Mouse (Mus musculus) megakaryocyte, embryonic 14.5 days (primary cell): ENCODE results near the gene Trmt2b. TPM values are rescaled to one million over a fixed set of nuclear protein-coding genes. Genes with fewer than 3 reads are reported as not detected.
"Not testable (repeated sequence)": the region's sequence is repeated elsewhere in the genome, so short reads cannot be mapped to it uniquely, and the experiment has no call there.

Source experiments
- H3K27me3 ChIP-seq: replicated peaks from 2 replicates; pipeline ENCODE3; 2012; ENCODE audit warnings: inconsistent platforms
- H3K36me3 ChIP-seq: replicated peaks from 2 replicates; pipeline ENCODE3; 2012; ENCODE audit warnings: low read length, inconsistent platforms, mixed read lengths
- H3K4me1 ChIP-seq: 2 replicates; pipeline ENCODE4 v1.6.1; 2012; ENCODE audit warnings: inconsistent platforms
- H3K4me3 ChIP-seq: replicated peaks from 2 replicates; pipeline ENCODE3; 2012; ENCODE audit warnings: moderate library complexity, mild to moderate bottlenecking, inconsistent platforms
- H3K9me3 ChIP-seq: 2 replicates; pipeline ENCODE4 v1.6.1; 2012; ENCODE audit warnings: inconsistent platforms
- FLI1 ChIP-seq: IDR thresholded peaks from 2 replicates; pipeline ENCODE4 v1.6.1; 2012; ENCODE audit warnings: low read length, inconsistent platforms, mixed read lengths
- GATA1 ChIP-seq: IDR thresholded peaks from 3 replicates; pipeline ENCODE4 v1.6.1; 2012; ENCODE audit warnings: mixed read lengths, low read length, inconsistent platforms, borderline replicate concordance
- polyA plus RNA-seq: library from polyadenylated mRNA; stranded (reverse); fragments of >175 nt; gene quantifications from 2 replicates; pipeline ENCODE4 v1.2.3, GENCODE M21; 2012; ENCODE audit warnings: low replicate concordance; ENCODE audit not compliant: insufficient read depth

Trmt2b gene
- polyA plus RNA-seq, 1 experiment, result 0.58 TPM

GRCm38 (mm10) chrX:134221856-134222255, 54.9 kb downstream of the Trmt2b start, which contains the start of gene Nox1:
Nox1 (minus strand) TSS chrX:134221956.
- Histone ChIP-seq H3K36me3 (peaks cover 76% of the 10 kb centered on the region), H3K27me3 (peaks cover 8% of the 10 kb centered on the region), H3K9me3 (no peaks in the 10 kb centered on the region), H3K4me1 (no peaks in the 10 kb centered on the region), H3K4me3 (no peak within 1 kb of the TSS)
- no peak for TF ChIP-seq GATA1
- no peak for TF ChIP-seq FLI1

- peaks cover 75% of the 10 kb centered on the region for H3K36me3 ChIP-seq
- H3K4me3 ChIP-seq, result no peak overlapping the region
- TF ChIP-seq GATA1, result no peak
- TF ChIP-seq FLI1, result no peak
- H3K9me3 ChIP-seq, result no peaks in the 10 kb centered on the region
- H3K27me3 ChIP-seq, result peaks cover 8% of the 10 kb centered on the region
- no peaks in the 10 kb centered on the region for H3K4me1 ChIP-seq
These were observed 56.2 kb downstream of the Trmt2b start for GRCm38 (mm10) chrX:134220618-134221017.

DNA sequence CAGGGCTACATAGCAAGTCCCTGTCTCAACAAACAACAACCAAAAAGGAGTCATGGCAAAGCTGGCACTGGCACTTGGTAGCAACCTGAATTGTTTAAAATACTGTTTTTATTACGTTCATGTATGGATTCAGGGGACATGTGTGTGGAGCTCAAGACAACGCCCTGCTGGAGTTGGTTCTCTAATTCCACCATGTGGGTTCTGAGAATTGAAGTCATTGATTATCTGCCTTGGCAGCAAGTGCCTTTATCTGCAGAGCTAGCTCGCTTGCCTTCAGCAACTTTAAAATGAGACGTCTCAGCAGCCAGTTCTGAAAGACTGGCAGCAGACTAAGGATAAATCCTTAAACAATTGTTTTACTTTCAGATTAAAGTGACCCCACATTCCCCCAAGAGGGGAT, 58.6 kb downstream of the Trmt2b start:
- Histone ChIP-seq H3K36me3 (peaks cover 55% of the 10 kb centered on the region), H3K4me3 (no peak overlapping the region), H3K4me1 (no peaks in the 10 kb centered on the region), H3K9me3 (no peaks in the 10 kb centered on the region), H3K27me3 (peaks cover 3% of the 10 kb centered on the region)
- TF ChIP-seq FLI1 (no peak), GATA1 (no peak)

- Histone ChIP-seq H3K27me3 (peaks cover 7% of the 10 kb centered on the region), H3K9me3 (no peaks in the 10 kb centered on the region), H3K36me3 (peaks cover 22% of the 10 kb centered on the region), H3K4me1 (no peaks in the 10 kb centered on the region), H3K4me3 (no peak overlapping the region)
- no peak for TF ChIP-seq FLI1
- no peak for TF ChIP-seq GATA1
These were observed 65.6 kb downstream of the Trmt2b start for GRCm38 (mm10) chrX:134211151-134211642.

DNA sequence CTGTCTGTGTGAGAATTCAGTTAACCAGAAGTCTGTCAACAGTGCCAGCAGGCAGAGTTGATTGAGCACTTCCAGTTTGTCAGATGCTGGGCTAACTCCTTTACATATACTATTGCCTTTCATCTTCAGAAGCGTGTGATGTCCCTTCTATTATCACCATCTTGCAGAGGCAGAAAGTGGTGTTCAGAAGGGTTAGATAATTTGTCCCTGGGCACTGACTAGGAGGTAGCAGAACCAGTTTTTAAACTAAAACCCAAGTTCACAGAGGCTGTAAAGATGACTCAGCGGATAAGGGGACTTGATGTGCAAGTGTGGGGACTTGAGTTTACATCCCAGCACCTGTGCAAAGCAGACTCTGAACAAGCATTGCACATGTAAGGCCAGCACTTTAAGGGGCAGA, 68.3 kb downstream of the Trmt2b start:
- TF ChIP-seq FLI1 (no peak), GATA1 (no peak)

DNA sequence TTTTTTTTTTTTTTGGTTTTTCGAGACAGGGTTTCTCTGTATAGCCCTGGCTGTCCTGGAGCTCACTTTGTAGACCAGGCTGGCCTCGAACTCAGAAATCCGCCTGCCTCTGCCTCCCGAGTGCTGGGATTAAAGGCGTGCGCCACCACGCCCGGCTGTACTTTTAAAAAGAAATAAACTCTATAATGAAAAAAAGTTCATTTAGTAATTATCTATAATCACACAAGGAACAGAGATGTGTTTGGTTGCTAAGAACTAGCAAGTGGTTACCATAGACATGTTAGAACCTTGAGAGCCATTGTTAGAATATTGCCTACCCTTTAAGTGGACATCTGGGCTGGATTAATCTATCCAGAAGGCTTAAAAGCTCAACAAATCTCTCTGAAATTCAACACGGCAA, 89.6 kb downstream of the Trmt2b start, which contains the start of gene Arl13a:
Gene Arl13a (plus strand): TSS at position 301 of the 400 bp plus-strand sequence.
- H3K9me3 ChIP-seq, H3K4me1 ChIP-seq, H3K36me3 ChIP-seq, H3K4me3 ChIP-seq, H3K27me3 ChIP-seq: not testable (repeated sequence)

More for the DNA sequence above, 68.3 kb downstream of the Trmt2b start:
- peaks cover 26% of the 10 kb centered on the region for H3K36me3 ChIP-seq
- peaks cover 7% of the 10 kb centered on the region for H3K27me3 ChIP-seq
- H3K4me1 ChIP-seq, result peaks cover 3% of the 10 kb centered on the region; the same call in 1 of the 2 replicates
- H3K9me3 ChIP-seq, result no peaks in the 10 kb centered on the region
- no peak overlapping the region for H3K4me3 ChIP-seq

DNA sequence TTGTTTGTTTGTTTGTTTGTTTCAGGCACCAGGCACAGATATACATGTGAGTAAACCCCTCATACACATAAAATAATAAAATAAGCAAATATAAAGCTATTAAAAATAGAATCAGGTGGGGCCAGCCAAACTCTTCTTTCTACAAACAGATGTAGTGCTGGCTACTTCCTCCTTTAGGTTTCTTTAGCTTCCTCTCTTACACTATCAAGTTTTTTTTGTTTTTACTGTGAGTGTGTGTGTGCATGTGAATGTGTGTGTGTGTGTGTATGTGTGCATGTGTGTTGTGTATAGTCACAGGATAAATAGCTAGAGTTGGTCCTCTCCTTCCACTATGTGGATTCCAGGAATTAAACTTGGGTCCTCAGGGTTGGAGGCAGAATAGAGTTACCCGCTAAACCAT, 102.1 kb downstream of the Trmt2b start:
- H3K9me3 ChIP-seq, result no peaks in the 10 kb centered on the region
- TF ChIP-seq FLI1, result no peak
- TF ChIP-seq GATA1, result no peak

More for the DNA sequence above, 102.1 kb downstream of the Trmt2b start:
- H3K4me3 ChIP-seq, result no peak overlapping the region
- H3K4me1 ChIP-seq, result no peaks in the 10 kb centered on the region
- H3K27me3 ChIP-seq, result peaks cover 2% of the 10 kb centered on the region
- H3K36me3 ChIP-seq, result no peaks in the 10 kb centered on the region

Other genes with a start within 250 kb of the Trmt2b start
- 11.3 and 17.9 TPM in 2 replicates for gene Cstf2, start 217.8 kb downstream of the Trmt2b start, polyA plus RNA-seq
- not detected in 2 replicates for gene Xkrx, start 114.9 kb downstream of the Trmt2b start, polyA plus RNA-seq
- not detected in 2 replicates for gene Arl13a, start 89.5 kb downstream of the Trmt2b start, polyA plus RNA-seq
- not detected in 2 replicates for gene Nox1, start 55.0 kb downstream of the Trmt2b start, polyA plus RNA-seq
- not detected in 2 replicates for gene Tmem35a, start 18.2 kb upstream of the Trmt2b start, polyA plus RNA-seq
- 0.15 TPM in 1 of 2 replicates, not detected in the other for gene Cenpi, start 31.1 kb upstream of the Trmt2b start, polyA plus RNA-seq
- not detected in 2 replicates for gene Drp2, start 127.6 kb upstream of the Trmt2b start, polyA plus RNA-seq
- gene Taf7l, start 199.5 kb upstream of the Trmt2b start, polyA plus RNA-seq, result not detected in 2 replicates